Mouse (Mus musculus) kidney, embryonic 16.5 days (tissue): ENCODE results near the gene Kcnk13. TPM values are rescaled to one million over a fixed set of nuclear protein-coding genes. Genes with fewer than 3 reads are reported as not detected.

Source experiments
- ATAC-seq: fragments of 200-750 bp; cut with Nextera tagmentation; 2 replicates; pipeline ENCODE4 v1.8.0; 2017; ENCODE audit warnings: moderate TSS enrichment; ENCODE audit not compliant: low FRiP score, low TSS enrichment
- H3K27ac ChIP-seq: fragments of 300-500 bp; sonication (generic); 2 replicates; pipeline ENCODE4 v1.5.1; 2014; ENCODE audit warnings: low read length
- H3K27me3 ChIP-seq: fragments of 300-500 bp; sonication (generic); 2 replicates; pipeline ENCODE4 v1.6.1; 2014; ENCODE audit warnings: low read length, control low read depth, mixed read lengths; ENCODE audit not compliant: insufficient read depth
- H3K36me3 ChIP-seq: fragments of 300-500 bp; sonication (generic); 2 replicates; pipeline ENCODE4 v1.6.1; 2014; ENCODE audit warnings: low read length, control low read depth, mixed read lengths; ENCODE audit not compliant: insufficient read depth
- H3K4me1 ChIP-seq: fragments of 300-500 bp; sonication (generic); 2 replicates; pipeline ENCODE4 v1.6.1; 2014; ENCODE audit warnings: low read length, control low read depth, mixed read lengths; ENCODE audit not compliant: insufficient read depth
- H3K4me2 ChIP-seq: fragments of 300-500 bp; sonication (generic); replicated peaks from 2 replicates; pipeline ENCODE4 v1.6.1; 2014; ENCODE audit warnings: low read depth, low read length
- H3K4me3 ChIP-seq: fragments of 300-500 bp; sonication (generic); 2 replicates; pipeline ENCODE4 v1.5.1; 2014; ENCODE audit warnings: mild to moderate bottlenecking, low read length
- H3K9ac ChIP-seq: fragments of 300-500 bp; sonication (generic); replicated peaks from 2 replicates; pipeline ENCODE4 v1.6.1; 2014; ENCODE audit warnings: low read length
- H3K9me3 ChIP-seq: fragments of 300-500 bp; sonication (generic); 2 replicates; pipeline ENCODE4 v1.6.1; 2016; ENCODE audit warnings: low read length, control low read depth
- WGBS: fragments of 180-500 bp; shearing (Covaris S2); extraction: QIAGEN DNeasy Blood & Tissue Kit; methylation state at CpG from one replicate; pipeline ENCODE4 v1.1.7; 2014; 5-methylcytosine and 5-hydroxymethylcytosine counted together
- polyA plus RNA-seq: library from polyadenylated mRNA; unstranded; fragments of >200 nt; fragmentation: Nextera tagmentation; extraction: Ambion mirVana; gene quantifications from 2 replicates; pipeline ENCODE4 v1.2.1, GENCODE M21; 2015

Kcnk13 gene
- polyA plus RNA-seq, 1 experiment from 2014 or later = 0.21 TPM

DNA sequence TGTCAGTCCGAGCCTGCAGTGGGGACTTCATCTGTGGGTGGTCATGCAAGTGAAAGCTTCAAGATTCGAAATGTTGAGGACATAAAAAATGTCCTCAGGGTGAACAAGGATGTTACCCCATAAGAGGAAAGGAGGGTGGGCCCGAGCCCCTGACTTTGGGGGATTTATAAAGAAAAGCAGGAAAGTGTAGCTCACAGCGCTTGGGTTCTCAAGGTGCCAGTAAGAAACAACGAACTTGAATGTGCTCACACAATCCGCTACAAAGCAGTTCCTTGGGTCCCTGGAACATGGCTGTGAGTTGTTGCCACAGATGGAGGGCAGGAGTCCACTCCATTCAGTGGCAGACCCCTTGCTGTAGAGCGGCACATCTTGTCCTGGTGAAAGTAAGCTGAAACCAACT, 63.0 kb downstream of the Kcnk13 start:
- no peak overlapping the region for H3K4me2 ChIP-seq
- H3K4me3 ChIP-seq = no peak overlapping the region
- H3K27ac ChIP-seq = no peak overlapping the region
- H3K36me3 ChIP-seq = no peaks in the 10 kb centered on the region
- 78% methylated on average over 7 of the region's 7 CpGs for WGBS
- no peak overlapping the region for H3K9ac ChIP-seq
- no peaks in the 10 kb centered on the region for H3K4me1 ChIP-seq
- H3K9me3 ChIP-seq = no peaks in the 10 kb centered on the region
- ATAC-seq = no peak
- H3K27me3 ChIP-seq = no peaks in the 10 kb centered on the region

DNA sequence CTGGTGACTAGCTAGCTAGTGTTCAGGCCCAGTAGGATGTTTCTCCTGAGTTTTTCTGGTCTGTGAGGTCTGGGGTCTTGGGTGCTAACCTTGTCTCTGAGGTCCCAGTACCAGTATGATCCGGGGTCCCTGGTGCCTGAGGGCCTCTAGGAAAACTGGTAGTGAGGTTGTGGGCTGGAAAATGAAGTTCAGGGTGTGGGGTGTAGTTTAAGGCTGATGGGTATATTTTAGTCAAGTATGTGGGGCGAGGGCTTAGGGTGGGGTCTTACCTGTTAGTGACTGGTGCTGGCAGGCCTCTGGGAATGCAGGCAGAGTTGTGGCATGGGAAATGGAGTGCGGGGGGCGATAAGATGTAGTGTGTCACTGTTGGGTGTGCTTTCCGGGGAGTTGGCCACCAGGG, 67.4 kb downstream of the Kcnk13 start:
- no peak for ATAC-seq
- H3K9me3 ChIP-seq = no peaks in the 10 kb centered on the region
- H3K4me3 ChIP-seq = no peak overlapping the region
- no peaks in the 10 kb centered on the region for H3K4me1 ChIP-seq
- H3K36me3 ChIP-seq = no peaks in the 10 kb centered on the region
- no peak overlapping the region for H3K27ac ChIP-seq
- no peaks in the 10 kb centered on the region for H3K27me3 ChIP-seq
- no peak overlapping the region for H3K9ac ChIP-seq
- WGBS = 86% methylated on average over 5 of the region's 5 CpGs
- H3K4me2 ChIP-seq = no peak overlapping the region

DNA sequence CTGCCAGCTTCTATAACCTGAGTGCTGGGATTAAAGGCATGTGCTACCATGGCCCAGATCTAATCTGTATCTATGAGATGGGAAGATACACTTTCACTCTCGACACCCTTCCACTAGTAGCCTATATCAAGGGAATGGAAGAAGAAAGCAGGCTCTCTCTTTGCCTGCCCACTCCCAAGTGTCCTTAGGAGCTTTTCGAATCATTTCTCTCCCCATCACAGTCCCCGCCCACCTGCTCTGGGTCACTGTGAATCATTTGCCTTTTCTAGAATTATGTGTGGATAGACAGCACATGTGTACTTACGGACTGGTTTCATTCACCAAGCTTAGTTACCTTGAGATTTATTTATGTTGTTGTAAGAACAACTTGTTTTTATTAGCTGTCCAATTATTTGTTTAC, 68.2 kb downstream of the Kcnk13 start:
- ATAC-seq = no peak
- H3K27me3 ChIP-seq = no peaks in the 10 kb centered on the region
- no peak overlapping the region for H3K9ac ChIP-seq
- H3K27ac ChIP-seq = no peak overlapping the region
- no peaks in the 10 kb centered on the region for H3K36me3 ChIP-seq
- H3K4me1 ChIP-seq = no peaks in the 10 kb centered on the region
- H3K4me2 ChIP-seq = no peak overlapping the region
- WGBS = 67% methylated on average over 4 of the region's 4 CpGs
- H3K9me3 ChIP-seq = no peaks in the 10 kb centered on the region
- no peak overlapping the region for H3K4me3 ChIP-seq

DNA sequence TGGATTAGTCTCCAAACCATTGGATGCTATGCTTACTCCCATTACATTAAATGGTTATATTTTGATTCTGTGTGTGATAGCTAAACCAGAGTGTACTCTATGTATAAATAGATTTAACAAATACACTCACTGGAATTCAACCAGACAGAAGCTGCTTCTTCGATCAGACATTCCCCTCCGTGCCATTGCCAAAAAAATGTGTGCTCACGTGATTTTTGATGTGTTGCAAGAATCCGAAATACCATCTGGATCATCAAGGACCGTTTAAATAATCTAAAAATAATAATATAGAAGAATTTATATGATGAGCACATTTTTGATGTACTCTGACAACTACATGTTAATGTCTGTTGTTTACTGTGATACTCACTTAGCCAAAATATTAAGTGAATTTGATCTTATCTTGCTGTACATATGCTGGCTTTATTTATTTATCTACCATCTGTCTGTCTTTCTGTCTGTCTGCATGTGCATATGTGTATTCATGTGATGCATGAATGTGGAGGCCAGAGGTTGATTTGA, 74.5 kb downstream of the Kcnk13 start:
- Histone ChIP-seq H3K4me1 (no peaks in the 10 kb centered on the region), H3K9me3 (no peaks in the 10 kb centered on the region)
- 85% methylated on average over 5 of the region's 5 CpGs for WGBS

DNA sequence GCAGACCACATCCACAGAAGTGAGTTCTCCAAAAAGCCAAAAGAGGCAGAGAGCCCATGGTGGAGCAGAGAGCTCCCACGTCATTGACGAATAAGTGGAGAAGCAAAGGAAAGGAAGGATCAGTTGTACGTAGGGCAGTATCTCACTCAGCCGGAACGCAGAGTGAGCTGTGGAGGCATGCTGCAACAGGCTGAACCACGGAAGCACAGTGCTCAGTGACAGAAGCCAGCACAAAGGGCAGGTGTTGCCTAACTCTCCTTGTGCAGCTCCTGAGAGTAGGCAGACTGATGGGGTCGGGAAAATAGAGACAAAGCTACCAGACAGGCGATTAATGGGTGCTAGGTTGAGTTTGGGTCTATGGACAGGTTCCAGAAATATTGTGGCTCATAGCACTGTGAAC, 77.8 kb downstream of the Kcnk13 start:
- WGBS = 58% methylated on average over 8 of the region's 8 CpGs
- H3K4me3 ChIP-seq = no peak overlapping the region
- no peak for ATAC-seq
- H3K27ac ChIP-seq = no peak overlapping the region
- no peaks in the 10 kb centered on the region for H3K27me3 ChIP-seq
- no peak overlapping the region for H3K4me2 ChIP-seq
- H3K36me3 ChIP-seq = no peaks in the 10 kb centered on the region
- H3K9ac ChIP-seq = no peak overlapping the region
- no peaks in the 10 kb centered on the region for H3K9me3 ChIP-seq
- no peaks in the 10 kb centered on the region for H3K4me1 ChIP-seq

More for the DNA sequence above, 74.5 kb downstream of the Kcnk13 start:
- H3K27me3 ChIP-seq = no peaks in the 10 kb centered on the region
- H3K27ac ChIP-seq = no peak overlapping the region
- H3K36me3 ChIP-seq = no peaks in the 10 kb centered on the region
- H3K9ac ChIP-seq = no peak overlapping the region
- no peak overlapping the region for H3K4me3 ChIP-seq
- no peak overlapping the region for H3K4me2 ChIP-seq
- no peak for ATAC-seq

DNA sequence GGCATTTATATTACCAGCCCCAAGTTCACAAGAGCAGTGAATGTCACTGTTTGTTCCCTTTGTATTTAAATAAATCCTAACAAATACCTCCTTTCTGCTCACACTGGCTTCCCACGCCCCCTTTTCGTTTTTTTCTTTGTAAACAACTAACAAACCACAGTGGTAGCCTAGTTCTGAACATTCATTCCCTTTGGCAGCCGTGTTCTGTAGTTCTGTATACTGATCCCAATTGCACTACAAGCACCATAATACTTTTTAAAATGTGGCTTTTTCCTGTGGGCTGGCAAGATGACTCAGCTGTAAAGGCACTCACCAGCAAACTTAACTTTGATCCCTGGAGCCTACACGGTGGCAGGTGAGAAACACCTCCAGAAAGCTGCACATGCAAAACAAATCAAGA, 80.4 kb downstream of the Kcnk13 start:
- H3K27me3 ChIP-seq = no peaks in the 10 kb centered on the region
- no peak overlapping the region for H3K9ac ChIP-seq
- H3K4me3 ChIP-seq = no peak overlapping the region
- H3K9me3 ChIP-seq = no peaks in the 10 kb centered on the region
- no peak for ATAC-seq
- no peaks in the 10 kb centered on the region for H3K4me1 ChIP-seq
- H3K36me3 ChIP-seq = no peaks in the 10 kb centered on the region
- H3K27ac ChIP-seq = no peak overlapping the region
- no peak overlapping the region for H3K4me2 ChIP-seq
- WGBS = 60% methylated on average over 4 of the region's 4 CpGs

DNA sequence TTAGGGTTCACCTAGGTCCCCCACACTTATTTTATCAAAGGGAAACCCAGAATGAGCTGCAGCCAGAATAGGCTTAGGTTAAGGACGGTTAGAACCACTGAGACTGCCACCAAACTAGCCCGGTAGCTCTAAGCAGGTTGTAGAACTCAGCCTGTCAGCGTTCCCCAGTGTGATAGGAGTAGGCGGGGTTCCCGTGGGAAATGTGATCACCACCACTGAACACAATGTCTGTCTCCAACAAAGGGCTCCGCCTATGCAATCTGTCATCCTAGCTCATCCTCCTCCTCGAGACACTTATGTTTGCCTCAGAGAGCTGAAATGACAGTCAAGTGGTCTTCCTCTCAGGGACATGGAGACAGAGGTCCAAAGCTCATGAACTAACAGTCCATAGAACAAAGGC, 86.3 kb downstream of the Kcnk13 start:
- Histone ChIP-seq H3K27ac (no peak overlapping the region), H3K4me2 (no peak overlapping the region), H3K9ac (no peak overlapping the region), H3K4me1 (no peaks in the 10 kb centered on the region), H3K9me3 (no peaks in the 10 kb centered on the region), H3K36me3 (no peaks in the 10 kb centered on the region), H3K27me3 (no peaks in the 10 kb centered on the region), H3K4me3 (no peak overlapping the region)
- WGBS = 66% methylated on average over 7 of the region's 7 CpGs
- no peak for ATAC-seq

DNA sequence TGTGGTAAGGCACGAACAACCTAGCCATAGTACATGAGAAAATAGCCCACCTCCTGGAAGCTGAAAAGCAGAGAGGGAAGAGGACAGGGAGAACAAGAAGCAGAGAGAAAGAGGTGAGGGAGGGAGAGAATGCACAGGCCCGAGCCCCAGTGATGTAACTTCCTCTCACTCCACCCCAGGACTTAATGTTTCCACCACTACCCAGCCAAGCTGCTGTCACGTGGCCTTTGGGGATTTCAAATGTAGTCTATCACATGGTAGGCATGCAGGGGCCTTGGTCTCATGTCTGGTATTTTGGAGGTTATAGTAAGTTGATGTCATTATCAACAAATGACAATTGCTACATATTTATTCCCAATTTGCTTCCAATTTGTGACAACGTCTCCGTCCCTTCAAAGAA, 89.3 kb downstream of the Kcnk13 start:
- WGBS = 82% methylated on average over 5 of the region's 5 CpGs
- Histone ChIP-seq H3K27me3 (no peaks in the 10 kb centered on the region), H3K9me3 (no peaks in the 10 kb centered on the region), H3K9ac (no peak overlapping the region), H3K4me2 (no peak overlapping the region), H3K4me3 (no peak overlapping the region), H3K36me3 (no peaks in the 10 kb centered on the region), H3K27ac (no peak overlapping the region), H3K4me1 (no peaks in the 10 kb centered on the region)
- no peak for ATAC-seq

DNA sequence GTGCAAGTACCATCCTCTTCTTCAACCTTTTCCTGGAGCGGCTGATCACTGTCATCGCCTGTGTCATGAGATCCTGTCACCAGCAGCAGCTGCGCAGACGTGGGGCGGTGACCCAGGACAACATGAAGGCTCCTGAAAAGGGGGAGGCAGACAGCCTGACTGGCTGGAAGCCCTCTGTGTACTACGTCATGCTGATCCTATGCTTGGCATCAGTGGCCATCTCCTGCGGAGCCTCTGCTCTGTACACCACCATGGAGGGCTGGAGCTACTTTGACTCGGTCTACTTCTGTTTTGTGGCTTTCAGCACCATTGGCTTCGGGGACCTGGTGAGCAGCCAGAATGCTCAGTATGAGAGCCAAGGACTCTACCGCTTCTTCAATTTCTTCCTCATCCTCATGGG, 96.8 kb downstream of the Kcnk13 start:
- Histone ChIP-seq H3K4me2 (no peak overlapping the region), H3K4me1 (no peaks in the 10 kb centered on the region), H3K27me3 (no peaks in the 10 kb centered on the region), H3K9me3 (no peaks in the 10 kb centered on the region), H3K4me3 (no peak overlapping the region), H3K36me3 (no peaks in the 10 kb centered on the region), H3K9ac (no peak overlapping the region), H3K27ac (no peak overlapping the region)
- ATAC-seq = no peak
- WGBS = 85% methylated on average over 10 of the region's 10 CpGs

DNA sequence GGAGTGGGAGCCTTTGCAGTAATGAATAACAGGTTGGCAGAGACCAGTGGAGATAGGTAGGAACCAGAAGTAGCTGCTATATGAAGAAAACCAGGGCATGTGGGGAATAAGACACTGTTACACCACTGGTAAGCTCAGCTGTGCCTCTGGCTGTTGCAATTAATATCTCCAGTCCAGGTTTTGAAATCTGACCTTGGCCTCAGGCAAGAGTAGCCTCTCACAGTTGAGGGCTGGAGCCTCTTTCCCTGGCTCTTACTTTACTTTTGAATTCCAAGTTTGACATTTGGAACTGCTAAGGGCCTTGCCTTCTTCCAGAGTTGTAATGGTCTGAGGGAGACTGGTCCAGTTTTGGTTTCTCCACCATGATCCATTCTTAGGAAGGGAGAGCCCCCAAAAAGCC, 97.5 kb downstream of the Kcnk13 start:
- no peak overlapping the region for H3K9ac ChIP-seq
- no peaks in the 10 kb centered on the region for H3K4me1 ChIP-seq
- no peak overlapping the region for H3K4me2 ChIP-seq
- no peak overlapping the region for H3K27ac ChIP-seq
- no peaks in the 10 kb centered on the region for H3K27me3 ChIP-seq
- no peak overlapping the region for H3K4me3 ChIP-seq
- ATAC-seq = no peak
- no peaks in the 10 kb centered on the region for H3K9me3 ChIP-seq
- no peaks in the 10 kb centered on the region for H3K36me3 ChIP-seq

DNA sequence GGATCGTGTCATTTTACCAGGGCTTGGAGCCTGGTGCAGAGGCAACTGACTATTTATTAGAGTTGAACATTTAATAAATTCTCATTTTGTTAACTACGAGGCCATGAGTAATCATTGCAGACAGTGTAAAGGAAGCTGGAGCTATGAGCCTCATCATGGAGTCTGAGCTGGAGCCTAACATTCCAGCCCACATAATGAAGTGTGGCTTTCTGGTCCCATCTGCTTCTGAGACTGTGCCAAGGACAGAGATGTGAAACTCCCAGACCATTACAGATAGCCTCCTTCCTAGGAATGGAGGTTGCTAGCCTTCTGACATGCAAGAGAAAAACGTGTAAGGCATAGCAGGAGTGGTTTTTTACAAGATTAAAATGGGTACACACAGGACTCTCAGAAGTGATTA, 98.3 kb downstream of the Kcnk13 start:
- H3K4me1 ChIP-seq = no peaks in the 10 kb centered on the region
- H3K27ac ChIP-seq = no peak overlapping the region
- ATAC-seq = no peak
- WGBS = 78% methylated on average over 3 of the region's 3 CpGs
- no peaks in the 10 kb centered on the region for H3K27me3 ChIP-seq
- H3K4me3 ChIP-seq = no peak overlapping the region
- H3K4me2 ChIP-seq = no peak overlapping the region
- H3K36me3 ChIP-seq = no peaks in the 10 kb centered on the region
- H3K9ac ChIP-seq = no peak overlapping the region
- no peaks in the 10 kb centered on the region for H3K9me3 ChIP-seq
